Mouse (Mus musculus) myocyte (in vitro differentiated cells): ENCODE measurements around the gene Tsc1. TPM values are rescaled to one million over a fixed set of nuclear protein-coding genes. Genes with fewer than 3 reads are reported as not detected.

Source experiments
- H3K27me3 ChIP-seq: one replicate; pipeline ENCODE4 v1.6.1; 2011; ENCODE audit not compliant: control insufficient read depth, insufficient read depth, insufficient read length
- H3K36me3 ChIP-seq: one replicate; pipeline ENCODE4 v1.6.1; 2011; ENCODE audit not compliant: control insufficient read depth, insufficient read depth
- H3K4me2 ChIP-seq: one replicate; pipeline ENCODE4 v1.6.1; 2011; ENCODE audit warnings: low read depth, control low read depth
- H3K4me3 ChIP-seq: one replicate; pipeline ENCODE4 v1.5.1; 2011; ENCODE audit warnings: mild to moderate bottlenecking, control low read depth, moderate library complexity
- H3K79me2 ChIP-seq: one replicate; pipeline ENCODE4 v1.6.1; 2011; ENCODE audit not compliant: control insufficient read depth, insufficient read depth
- H3ac ChIP-seq: one replicate; pipeline ENCODE4 v1.6.1; 2011; ENCODE audit not compliant: control insufficient read depth, insufficient read length
- CEBPB ChIP-seq: IDR thresholded peaks from 2 replicates; pipeline ENCODE4 v1.6.1; 2011; ENCODE audit warnings: mild to moderate bottlenecking, moderate library complexity; ENCODE audit not compliant: poor library complexity, insufficient read depth, severe bottlenecking
- E2F4 ChIP-seq: IDR thresholded peaks from one replicate; pipeline ENCODE4 v1.6.1; 2011; ENCODE audit warnings: mild to moderate bottlenecking, control low read depth, moderate library complexity; ENCODE audit not compliant: insufficient read depth
- MAX ChIP-seq: IDR thresholded peaks from one replicate; pipeline ENCODE4 v1.6.1; 2011; ENCODE audit warnings: low read depth, mild to moderate bottlenecking, control low read depth
- MYOD1 ChIP-seq, 3 experiments: IDR thresholded peaks; one replicate each; pipeline ENCODE4 v1.6.1; 2011; ENCODE audit warnings: control low read depth in 2 of 3, low read depth in 2 of 3, mild to moderate bottlenecking in 2 of 3, moderate library complexity in 1 of 3; ENCODE audit not compliant: insufficient read length in 2 of 3, control insufficient read depth in 1 of 3
- MYOG ChIP-seq, 3 experiments: IDR thresholded peaks; one replicate each; pipeline ENCODE4 v1.6.1; 2011; ENCODE audit warnings: control low read depth in 2 of 3, low read depth in 2 of 3, mild to moderate bottlenecking in 2 of 3; ENCODE audit not compliant: insufficient read length in 2 of 3, control insufficient read depth in 1 of 3, insufficient read depth in 1 of 3
- POLR2A ChIP-seq: IDR thresholded peaks from one replicate; pipeline ENCODE4 v1.6.1; 2011; ENCODE audit warnings: low read depth, mild to moderate bottlenecking, control low read depth, moderate library complexity; ENCODE audit not compliant: insufficient read length
- POLR2AphosphoS2 ChIP-seq: IDR thresholded peaks from one replicate; pipeline ENCODE4 v1.6.1; 2011; ENCODE audit warnings: low read depth, control low read depth; ENCODE audit not compliant: insufficient read length
- REST ChIP-seq: IDR thresholded peaks from one replicate; pipeline ENCODE4 v1.6.1; 2011; ENCODE audit warnings: mild to moderate bottlenecking, control low read depth, moderate library complexity; ENCODE audit not compliant: insufficient read depth, insufficient read length
- SRF ChIP-seq: IDR thresholded peaks from one replicate; pipeline ENCODE4 v1.6.1; 2011; ENCODE audit warnings: low read depth; ENCODE audit not compliant: control insufficient read depth, insufficient read length
- TCF12 ChIP-seq: IDR thresholded peaks from one replicate; pipeline ENCODE4 v1.6.1; 2011; ENCODE audit warnings: mild to moderate bottlenecking, control low read depth; ENCODE audit not compliant: poor library complexity, insufficient read depth, severe bottlenecking
- TCF3 ChIP-seq: IDR thresholded peaks from one replicate; pipeline ENCODE4 v1.6.1; 2011; ENCODE audit warnings: low read depth, control low read depth; ENCODE audit not compliant: insufficient read length
- USF1 ChIP-seq: IDR thresholded peaks from one replicate; pipeline ENCODE4 v1.6.1; 2011; ENCODE audit warnings: low read depth, mild to moderate bottlenecking, control low read depth, moderate library complexity
- polyA plus RNA-seq: library from polyadenylated mRNA; unstranded; fragments of >200 nt; fragmentation: generic; extraction: Trizol; gene quantifications from one replicate; pipeline ENCODE4 v1.2.1, GENCODE M21; 2012; ENCODE audit warnings: missing spikeins

Tsc1 gene
- polyA plus RNA-seq, 1 experiment = 7.6 TPM

GRCm38 (mm10) chr2:28622521-28623124 is 18.4 kb upstream of the Tsc1 start:
- Histone ChIP-seq H3ac (no peak overlapping the region), H3K4me3 (no peak overlapping the region), H3K4me2 (no peak overlapping the region), H3K36me3 (no peaks in the 10 kb centered on the region), H3K27me3 (peaks cover 37% of the 10 kb centered on the region), H3K79me2 (no peaks in the 10 kb centered on the region)
- no peak for TF ChIP-seq POLR2AphosphoS2
- TF ChIP-seq E2F4 = no peak
- no peak for TF ChIP-seq REST
- no peak for TF ChIP-seq CEBPB
- no peak for TF ChIP-seq TCF3
- TF ChIP-seq MYOG (IDR thresholded peaks at IDR 0.05; ENCODE audit: control insufficient read depth in 1 of 3, insufficient read depth in 1 of 3, insufficient read length in 2 of 3, low read depth in 2 of 3) = no peak
- TF ChIP-seq SRF = no peak
- TF ChIP-seq POLR2A = no peak
- no peak for TF ChIP-seq MYOD1 (IDR thresholded peaks at IDR 0.05; ENCODE audit: control insufficient read depth in 1 of 3, insufficient read length in 2 of 3, low read depth in 2 of 3)
- no peak for TF ChIP-seq TCF12
- no peak for TF ChIP-seq USF1
- no peak for TF ChIP-seq MAX

- TF ChIP-seq MYOD1 (IDR thresholded peaks at IDR 0.05; ENCODE audit: control insufficient read depth in 1 of 3, insufficient read length in 2 of 3, low read depth in 2 of 3) (no peak), TCF3 (no peak), POLR2AphosphoS2 (no peak), SRF (no peak), CEBPB (no peak), POLR2A (no peak), REST (no peak), TCF12 (no peak), USF1 (no peak), MAX (no peak), E2F4 (no peak), MYOG (IDR thresholded peaks at IDR 0.05; ENCODE audit: control insufficient read depth in 1 of 3, insufficient read depth in 1 of 3, insufficient read length in 2 of 3, low read depth in 2 of 3) (no peak)
- Histone ChIP-seq H3K4me3 (no peak overlapping the region), H3K79me2 (no peaks in the 10 kb centered on the region)
Observed at GRCm38 (mm10) chr2:28624870-28625269, 16.2 kb upstream of the Tsc1 start.

GRCm38 (mm10) chr2:28626038-28626437 is 15.0 kb upstream of the Tsc1 start:
- Histone ChIP-seq H3K4me3 (no peak overlapping the region), H3K36me3 (no peaks in the 10 kb centered on the region), H3ac (no peak overlapping the region), H3K27me3 (peaks cover 28% of the 10 kb centered on the region), H3K4me2 (no peak overlapping the region), H3K79me2 (no peaks in the 10 kb centered on the region)
- TF ChIP-seq MYOG (IDR thresholded peaks at IDR 0.05; ENCODE audit: control insufficient read depth in 1 of 3, insufficient read depth in 1 of 3, insufficient read length in 2 of 3, low read depth in 2 of 3) = no peak
- TF ChIP-seq POLR2AphosphoS2 = no peak
- TF ChIP-seq MAX = no peak
- no peak for TF ChIP-seq CEBPB
- no peak for TF ChIP-seq E2F4
- TF ChIP-seq SRF = no peak
- no peak for TF ChIP-seq TCF3
- no peak for TF ChIP-seq MYOD1 (IDR thresholded peaks at IDR 0.05; ENCODE audit: control insufficient read depth in 1 of 3, insufficient read length in 2 of 3, low read depth in 2 of 3)
- TF ChIP-seq REST = no peak
- TF ChIP-seq POLR2A = no peak

More at GRCm38 (mm10) chr2:28624870-28625269, 16.2 kb upstream of the Tsc1 start:
- H3K4me2 ChIP-seq = no peak overlapping the region
- H3K27me3 ChIP-seq = peaks cover 30% of the 10 kb centered on the region
- no peaks in the 10 kb centered on the region for H3K36me3 ChIP-seq
- H3ac ChIP-seq = no peak overlapping the region

DNA sequence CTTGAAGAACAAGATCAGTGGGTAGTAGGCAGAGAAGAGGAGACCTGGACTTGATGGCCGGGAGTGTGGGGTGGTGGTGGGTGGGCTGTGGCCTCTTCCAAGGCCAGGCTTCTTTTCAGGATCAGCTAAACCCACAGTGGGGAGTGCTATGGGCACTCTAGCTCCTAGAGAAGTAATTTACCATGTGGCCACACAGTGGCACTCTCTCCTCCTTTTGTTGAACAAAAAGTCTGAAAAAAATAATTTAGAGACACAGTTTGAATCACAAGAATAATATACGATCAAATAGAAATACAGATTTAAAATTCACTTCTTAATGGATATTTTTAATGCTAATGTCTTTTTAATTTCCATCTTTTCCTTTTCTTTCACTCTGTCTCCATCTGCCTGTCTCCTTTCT is 13.0 kb upstream of the Tsc1 start:
- TF ChIP-seq CEBPB (no peak), MYOG (IDR thresholded peaks at IDR 0.05; ENCODE audit: control insufficient read depth in 1 of 3, insufficient read depth in 1 of 3, insufficient read length in 2 of 3, low read depth in 2 of 3) (no peak), USF1 (no peak), MYOD1 (IDR thresholded peaks at IDR 0.05; ENCODE audit: control insufficient read depth in 1 of 3, insufficient read length in 2 of 3, low read depth in 2 of 3) (no peak)
- Histone ChIP-seq H3ac (no peak overlapping the region), H3K79me2 (no peaks in the 10 kb centered on the region), H3K4me3 (no peak overlapping the region), H3K36me3 (no peaks in the 10 kb centered on the region), H3K27me3 (peaks cover 28% of the 10 kb centered on the region), H3K4me2 (no peak overlapping the region)

- H3K27me3 ChIP-seq = peaks cover 27% of the 10 kb centered on the region
Observed at GRCm38 (mm10) chr2:28629911-28630381, 11.1 kb upstream of the Tsc1 start.

More at GRCm38 (mm10) chr2:28629911-28630381, 11.1 kb upstream of the Tsc1 start:
- no peak for TF ChIP-seq SRF
- TF ChIP-seq TCF12 = no peak
- no peak for TF ChIP-seq MAX
- TF ChIP-seq TCF3 = no peak
- TF ChIP-seq E2F4 = no peak
- no peak for TF ChIP-seq MYOG (IDR thresholded peaks at IDR 0.05; ENCODE audit: control insufficient read depth in 1 of 3, insufficient read depth in 1 of 3, insufficient read length in 2 of 3, low read depth in 2 of 3)
- no peak for TF ChIP-seq USF1
- no peak for TF ChIP-seq POLR2A
- TF ChIP-seq REST = no peak
- no peak for TF ChIP-seq MYOD1 (IDR thresholded peaks at IDR 0.05; ENCODE audit: control insufficient read depth in 1 of 3, insufficient read length in 2 of 3, low read depth in 2 of 3)
- TF ChIP-seq POLR2AphosphoS2 = no peak
- no peak for TF ChIP-seq CEBPB
- Histone ChIP-seq H3ac (no peak overlapping the region), H3K36me3 (no peaks in the 10 kb centered on the region), H3K79me2 (no peaks in the 10 kb centered on the region), H3K4me2 (no peak overlapping the region), H3K4me3 (no peak overlapping the region)
